Mouse (Mus musculus) lung, postnatal 0 days (tissue): ENCODE results near the gene Ifnar2.

ENCODE experiments used
- CTCF ChIP-seq: IDR thresholded peaks from 2 replicates; pipeline ENCODE4 v1.5.1; 2016; ENCODE audit warnings: antibody characterized with exemption, mild to moderate bottlenecking
- EP300 ChIP-seq: IDR thresholded peaks from 2 replicates; pipeline ENCODE4 v1.6.1; 2016; ENCODE audit warnings: antibody characterized with exemption, mild to moderate bottlenecking, control low read depth

DNA sequence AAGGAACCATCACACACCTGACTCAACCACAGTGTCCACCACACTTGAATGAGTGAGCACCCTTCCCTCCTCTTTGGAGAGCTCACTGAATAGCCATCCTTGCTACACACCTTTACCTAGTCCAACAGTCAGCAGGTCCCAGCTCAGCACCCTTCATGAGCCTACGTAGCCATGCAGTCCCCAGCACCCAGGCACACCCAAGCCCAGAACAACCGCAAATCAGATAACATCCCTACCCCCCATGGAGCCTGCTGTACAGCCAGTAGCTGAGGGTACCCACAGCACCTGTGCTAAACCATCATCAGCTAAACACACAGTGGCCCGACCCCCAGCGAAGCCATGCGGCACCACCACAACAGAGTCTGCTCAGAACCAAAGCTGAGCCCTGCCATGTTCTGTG is 75.5 kb downstream of the Ifnar2 start:
- TF ChIP-seq CTCF, result no peak
- TF ChIP-seq EP300, result no peak
